In the genomic region with DNA sequence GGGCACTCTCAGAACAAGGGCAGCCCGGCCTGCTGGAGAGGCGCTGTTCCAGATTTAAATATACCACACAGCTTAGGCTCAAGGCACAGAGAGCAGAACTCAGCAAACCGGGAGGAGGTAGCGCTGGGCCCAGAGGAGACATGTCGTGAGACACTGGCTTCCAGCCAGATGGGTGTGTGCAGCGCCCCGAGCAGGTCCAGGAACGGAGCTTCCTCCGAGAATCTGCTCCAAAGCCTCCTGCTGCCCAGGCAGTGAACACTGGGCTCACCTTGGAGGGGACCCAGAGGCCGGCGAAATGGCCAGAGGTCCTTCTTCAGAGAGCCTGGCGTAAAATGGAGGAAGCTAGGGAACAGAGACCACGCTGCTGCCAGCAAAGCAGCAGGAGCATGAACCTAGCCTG, we compare ENCODE assay signal across 10 mouse cellular contexts.
DNase-seq lines count a peak whose midpoint lies in the region; ATAC-seq and TF ChIP-seq lines count a peak whose summit lies in the region.
"Had no signal": no experiment of that assay in that cellular context is flagged by ENCODE, and none has a peak within 500 bp of the region (broad histone marks: within the 10 kb centered on the region; RNA-seq: fewer than 3 reads in every experiment).

No protein-coding gene starts in this region.

- no peak overlapping the region for H3K4me2 ChIP-seq in kidney, embryonic 14.5 days (replicated peaks; ENCODE audit: low read depth, low read length)
- H3K4me2 ChIP-seq in forebrain, embryonic 16.5 days (ENCODE audit: low read length), result peak overlapping the region; percentile 43
- peak overlapping the region; percentile 26 for H3K4me2 ChIP-seq in midbrain, postnatal 0 days (ENCODE audit: low read depth, low read length, poor library complexity, severe bottlenecking)
- H3K4me2 ChIP-seq: embryonic facial prominence, embryonic 12.5 days; limb, embryonic 15.5 days had no signal

- H3K9me3 ChIP-seq in kidney, embryonic 14.5 days (ENCODE audit: control insufficient read depth, low read length), result no peaks in the 10 kb centered on the region
- peaks cover 2% of the 10 kb centered on the region; the same call in 1 of the 2 replicates for H3K9me3 ChIP-seq in forebrain, embryonic 16.5 days (ENCODE audit: control insufficient read depth, low read length)
- no peaks in the 10 kb centered on the region for H3K9me3 ChIP-seq in midbrain, postnatal 0 days (ENCODE audit: low read length)
- H3K9me3 ChIP-seq: embryonic facial prominence, embryonic 12.5 days; limb, embryonic 15.5 days had no signal

- no peaks in the 10 kb centered on the region for H3K4me1 ChIP-seq in kidney, embryonic 14.5 days (ENCODE audit: control insufficient read depth, insufficient read depth, low read length)
- H3K4me1 ChIP-seq in forebrain, embryonic 16.5 days (replicated peaks; ENCODE audit: control insufficient read depth, insufficient read depth, low read length), result peaks cover 6% of the 10 kb centered on the region
- H3K4me1 ChIP-seq in midbrain, postnatal 0 days (ENCODE audit: insufficient read depth, low read length), result 0 out of 2 replicates have a peak, but pooled peaks cover 5% of the 10 kb centered on the region
- H3K4me1 ChIP-seq: embryonic facial prominence, embryonic 12.5 days had no signal

- H3K4me3 ChIP-seq in kidney, embryonic 14.5 days (ENCODE audit: low read length), result no peak overlapping the region
- H3K4me3 ChIP-seq in forebrain, embryonic 16.5 days (replicated peaks; ENCODE audit: low read length), result peak overlapping the region; percentile 13
- no peak overlapping the region for H3K4me3 ChIP-seq in midbrain, postnatal 0 days (ENCODE audit: low read depth, low read length)
- H3K4me3 ChIP-seq: embryonic facial prominence, embryonic 12.5 days; limb, embryonic 15.5 days had no signal

- ATAC-seq in kidney, embryonic 14.5 days (ENCODE audit: low FRiP score, low TSS enrichment), result no peak
- peak; percentile 66 for ATAC-seq in forebrain, embryonic 16.5 days
- ATAC-seq in midbrain, postnatal 0 days (ENCODE audit: low FRiP score), result no peak
- ATAC-seq in megakaryocyte-erythroid progenitor cell, adult 5-6 weeks (replicated peaks; ENCODE audit: low FRiP score, low TSS enrichment, poor library complexity, severe bottlenecking), result no peak

- WGBS in kidney, embryonic 14.5 days, result 66% methylated on average over 13 of the region's 13 CpGs
- 24% methylated on average over 13 of the region's 13 CpGs for WGBS in forebrain, embryonic 16.5 days
- 43% methylated on average over 13 of the region's 13 CpGs for WGBS in midbrain, postnatal 0 days

- no peak overlapping the region for H3K9ac ChIP-seq in kidney, embryonic 14.5 days (ENCODE audit: low read depth, low read length)
- peak overlapping the region; percentile 39 for H3K9ac ChIP-seq in forebrain, embryonic 16.5 days (replicated peaks; ENCODE audit: low read depth, low read length)
- 0 out of 2 replicates have a peak overlapping the region, but pooled peaks have one; percentile 13 for H3K9ac ChIP-seq in midbrain, postnatal 0 days (replicated peaks; ENCODE audit: low read length, poor library complexity, severe bottlenecking)
- H3K9ac ChIP-seq: embryonic facial prominence, embryonic 12.5 days; limb, embryonic 15.5 days had no signal

- no peak overlapping the region for H3K27ac ChIP-seq in kidney, embryonic 14.5 days (ENCODE audit: low read depth, low read length)
- H3K27ac ChIP-seq in forebrain, embryonic 16.5 days (ENCODE audit: low read length), result no peak overlapping the region
- H3K27ac ChIP-seq in midbrain, postnatal 0 days (ENCODE audit: low read depth, low read length), result no peak overlapping the region
- H3K27ac ChIP-seq: embryonic facial prominence, embryonic 12.5 days; limb, embryonic 15.5 days had no signal

- no peaks in the 10 kb centered on the region for H3K27me3 ChIP-seq in kidney, embryonic 14.5 days (ENCODE audit: control insufficient read depth, insufficient read depth, low read length)
- no peaks in the 10 kb centered on the region for H3K27me3 ChIP-seq in forebrain, embryonic 16.5 days (replicated peaks; ENCODE audit: control insufficient read depth, insufficient read depth, low read length)
- no peaks in the 10 kb centered on the region for H3K27me3 ChIP-seq in midbrain, postnatal 0 days (ENCODE audit: insufficient read depth, low read length)
- H3K27me3 ChIP-seq: limb, embryonic 15.5 days had no signal

- peak; percentile 23 for DNase-seq in kidney, adult 11 months
- DNase-seq in adrenal gland, postnatal 25 days, result peak; percentile 43
- peak; percentile 62 for DNase-seq in kidney, postnatal 10 days
- DNase-seq in midbrain, postnatal 0 days (ENCODE audit: low spot score), result peak; percentile 63
- no peak for DNase-seq in urinary bladder, postnatal 36 days (ENCODE audit: low spot score in 2 of 2)

- TF ChIP-seq CTCF in midbrain, postnatal 0 days (IDR thresholded peaks at IDR 0.05), result no peak

- H3K36me3 ChIP-seq in kidney, embryonic 14.5 days (ENCODE audit: control insufficient read depth, insufficient read depth, low read length), result no peaks in the 10 kb centered on the region
- no peaks in the 10 kb centered on the region for H3K36me3 ChIP-seq in forebrain, embryonic 16.5 days (ENCODE audit: control insufficient read depth, insufficient read depth)
- H3K36me3 ChIP-seq in midbrain, postnatal 0 days (ENCODE audit: insufficient read depth, low read length), result no peaks in the 10 kb centered on the region
- H3K36me3 ChIP-seq: embryonic facial prominence, embryonic 12.5 days; limb, embryonic 15.5 days had no signal

Comparison
In these comparisons a context has a peak if more than half of its experiments do, and no peak if none do; other contexts are left out.
1. DNase-seq: peak in kidney, adult 11 months (single experiment), adrenal gland, postnatal 25 days (single experiment), kidney, postnatal 10 days (single experiment) and midbrain, postnatal 0 days (single experiment); none in urinary bladder, postnatal 36 days (0 of 2).